Mouse (Mus musculus) lung, postnatal 0 days (tissue): ENCODE measurements around the gene Zfp706. TPM values are rescaled to one million over a fixed set of nuclear protein-coding genes. Genes with fewer than 3 reads are reported as not detected.
A peak's percentile ranks its signal among the peaks of the same experiment; 100 is the strongest.
"Not testable (repeated sequence)": the region's sequence is repeated elsewhere in the genome, so short reads cannot be mapped to it uniquely, and the experiment has no call there.

Experiments used
- ATAC-seq: fragments of 200-750 bp; cut with Nextera tagmentation; 2 replicates; pipeline ENCODE4 v1.8.0; 2017; ENCODE audit warnings: moderate library complexity
- DNase-seq: peaks from one replicate; pipeline ENCODE4 v3.0.0-alpha.2; 2016; ENCODE audit warnings: low spot score
- H3K27ac ChIP-seq: fragments of 300-500 bp; sonication (generic); 2 replicates; pipeline ENCODE4 v1.5.1; 2014; ENCODE audit warnings: antibody characterized with exemption, mild to moderate bottlenecking, low read length, mixed read lengths
- H3K27me3 ChIP-seq: fragments of 300-500 bp; sonication (generic); replicated peaks from 2 replicates; pipeline ENCODE4 v1.6.1; 2014; ENCODE audit warnings: low read length, mixed read lengths; ENCODE audit not compliant: insufficient read depth
- H3K36me3 ChIP-seq: fragments of 300-500 bp; sonication (generic); 2 replicates; pipeline ENCODE4 v1.6.1; 2014; ENCODE audit warnings: low read length, mixed read lengths; ENCODE audit not compliant: insufficient read depth
- H3K4me1 ChIP-seq: fragments of 300-500 bp; sonication (generic); 2 replicates; pipeline ENCODE4 v1.6.1; 2014; ENCODE audit warnings: antibody characterized with exemption, low read depth, low read length, mixed read lengths; ENCODE audit not compliant: insufficient read depth
- H3K4me2 ChIP-seq: fragments of 300-500 bp; sonication (generic); replicated peaks from 2 replicates; pipeline ENCODE4 v1.6.1; 2014; ENCODE audit warnings: low read depth, mild to moderate bottlenecking, low read length, moderate library complexity, mixed read lengths
- H3K4me3 ChIP-seq: fragments of 300-500 bp; sonication (generic); 2 replicates; pipeline ENCODE4 v1.5.1; 2014; ENCODE audit warnings: low read depth, low read length
- H3K9ac ChIP-seq: fragments of 300-500 bp; sonication (generic); replicated peaks from 2 replicates; pipeline ENCODE4 v1.6.1; 2014; ENCODE audit warnings: low read depth, mild to moderate bottlenecking
- H3K9me3 ChIP-seq: fragments of 300-500 bp; sonication (generic); 2 replicates; pipeline ENCODE4 v1.6.1; 2016; ENCODE audit warnings: low read length, mixed read lengths
- CTCF ChIP-seq: IDR thresholded peaks from 2 replicates; pipeline ENCODE4 v1.5.1; 2016; ENCODE audit warnings: antibody characterized with exemption, mild to moderate bottlenecking
- EP300 ChIP-seq: IDR thresholded peaks from 2 replicates; pipeline ENCODE4 v1.6.1; 2016; ENCODE audit warnings: antibody characterized with exemption, mild to moderate bottlenecking, control low read depth
- WGBS: fragments of 180-500 bp; shearing (Covaris S2); extraction: QIAGEN DNeasy Blood & Tissue Kit; methylation state at CpG from one replicate; pipeline ENCODE4 v1.1.7; 2014; 5-methylcytosine and 5-hydroxymethylcytosine counted together
- polyA plus RNA-seq: library from polyadenylated mRNA; unstranded; fragments of >200 nt; fragmentation: Nextera tagmentation; extraction: Ambion mirVana; gene quantifications from 2 replicates; pipeline ENCODE4 v1.2.1, GENCODE M21; 2015

Zfp706 gene
- polyA plus RNA-seq, 1 experiment from 2014 or later: 428 TPM

GRCm38 (mm10) chr15:37006475-37007164 is 953 bp downstream of the Zfp706 start:
- Histone ChIP-seq H3K27me3 (no peaks in the 10 kb centered on the region), H3K27ac (peak overlapping the region; percentile 99), H3K9me3 (no peaks in the 10 kb centered on the region), H3K36me3 (no peaks in the 10 kb centered on the region), H3K4me1 (peaks cover 7% of the 10 kb centered on the region; the same call in 1 of the 2 replicates), H3K9ac (peak overlapping the region; percentile 99), H3K4me3 (peak overlapping the region; percentile 95), H3K4me2 (peak overlapping the region; percentile 76)
- DNase-seq (peak; percentile 76), ATAC-seq (peak; percentile 61)
- 4% methylated on average over 17 of the region's 48 CpGs for WGBS
- TF ChIP-seq EP300: peak; percentile 29; the same call in 1 of the 2 replicates
- TF ChIP-seq CTCF: no peak

GRCm38 (mm10) chr15:37005793-37006474 is 1.6 kb downstream of the Zfp706 start:
- Histone ChIP-seq H3K9ac (peak overlapping the region; percentile 99), H3K27me3 (no peaks in the 10 kb centered on the region), H3K36me3 (no peaks in the 10 kb centered on the region), H3K9me3 (no peaks in the 10 kb centered on the region), H3K4me2 (peak overlapping the region; percentile 76), H3K4me1 (peaks cover 7% of the 10 kb centered on the region; the same call in 1 of the 2 replicates), H3K4me3 (peak overlapping the region; percentile 95), H3K27ac (peak overlapping the region; percentile 99)
- ATAC-seq (no peak), DNase-seq (no peak)
- no peak for TF ChIP-seq CTCF
- no peak for TF ChIP-seq EP300
- 30% methylated on average over 7 of the region's 7 CpGs for WGBS

- H3K36me3 ChIP-seq: peaks cover 4% of the 10 kb centered on the region; the same call in 1 of the 2 replicates
- WGBS: 83% methylated on average over 5 of the region's 5 CpGs
- H3K27ac ChIP-seq: no peak overlapping the region
- peaks cover 7% of the 10 kb centered on the region; the same call in 1 of the 2 replicates for H3K4me1 ChIP-seq
- H3K9me3 ChIP-seq: no peaks in the 10 kb centered on the region
- ATAC-seq (no peak), DNase-seq (no peak)
- H3K4me3 ChIP-seq: no peak overlapping the region
- TF ChIP-seq EP300: no peak
- TF ChIP-seq CTCF: no peak
- no peak overlapping the region for H3K9ac ChIP-seq
- H3K4me2 ChIP-seq: no peak overlapping the region; the same call in 1 of the 2 replicates
- H3K27me3 ChIP-seq: no peaks in the 10 kb centered on the region
Observed at GRCm38 (mm10) chr15:37004858-37005257, 2.7 kb downstream of the Zfp706 start.

GRCm38 (mm10) chr15:37002276-37002675 is 5.3 kb downstream of the Zfp706 start:
- 92% methylated on average over 7 of the region's 7 CpGs for WGBS
- no peak for ATAC-seq
- peaks cover 17% of the 10 kb centered on the region for H3K36me3 ChIP-seq

GRCm38 (mm10) chr15:36999602-37000001 is 8.0 kb downstream of the Zfp706 start:
- peak; percentile 55 for ATAC-seq
- not testable (repeated sequence) for H3K27me3 ChIP-seq, H3K27ac ChIP-seq, H3K4me3 ChIP-seq, H3K9ac ChIP-seq, DNase-seq, H3K9me3 ChIP-seq, H3K4me1 ChIP-seq, H3K4me2 ChIP-seq
- WGBS: 52% methylated on average over 7 of the region's 7 CpGs
- peaks cover 18% of the 10 kb centered on the region for H3K36me3 ChIP-seq

More at GRCm38 (mm10) chr15:37002276-37002675, 5.3 kb downstream of the Zfp706 start:
- Histone ChIP-seq H3K27me3 (no peaks in the 10 kb centered on the region), H3K27ac (no peak overlapping the region), H3K9ac (no peak overlapping the region), H3K4me1 (peaks cover 7% of the 10 kb centered on the region; the same call in 1 of the 2 replicates), H3K9me3 (peaks cover 4% of the 10 kb centered on the region; the same call in 1 of the 2 replicates), H3K4me2 (no peak overlapping the region), H3K4me3 (no peak overlapping the region)
- TF ChIP-seq CTCF (no peak), EP300 (no peak)
- DNase-seq: no peak

GRCm38 (mm10) chr15:36995166-36995565 is 12.4 kb downstream of the Zfp706 start:
- no peak overlapping the region for H3K4me2 ChIP-seq
- WGBS: 94% methylated on average over 4 of the region's 4 CpGs
- no peak for ATAC-seq
- TF ChIP-seq EP300 (no peak), CTCF (no peak)
- H3K27ac ChIP-seq: no peak overlapping the region
- no peak overlapping the region for H3K9ac ChIP-seq
- H3K4me3 ChIP-seq: no peak overlapping the region
- no peak for DNase-seq
- H3K36me3 ChIP-seq: peaks cover 15% of the 10 kb centered on the region
- peaks cover 4% of the 10 kb centered on the region; the same call in 1 of the 2 replicates for H3K9me3 ChIP-seq
- H3K4me1 ChIP-seq: no peaks in the 10 kb centered on the region
- no peaks in the 10 kb centered on the region for H3K27me3 ChIP-seq
